48 mouse cellular contexts compared by ENCODE assay signal in genomic region chr5:135322197-135322596, GRCm38 (mm10). TPM values are rescaled to one million over a fixed set of nuclear protein-coding genes. Genes with fewer than 3 reads are reported as not detected.
"Had no signal": no experiment of that assay in that cellular context is flagged by ENCODE, and none has a peak within 500 bp of the region (broad histone marks: within the 10 kb centered on the region; RNA-seq: fewer than 3 reads in every experiment).

No protein-coding gene starts in this region.

- H3K4me3 ChIP-seq: heart, embryonic 12.5 days; heart, embryonic 13.5 days; heart, embryonic 15.5 days; hindbrain, embryonic 10.5 days; hindbrain, embryonic 12.5 days; hindbrain, embryonic 13.5 days; hindbrain, embryonic 15.5 days; intestine, embryonic 15.5 days; kidney, embryonic 15.5 days; layer of hippocampus, adult 2 months; left cerebral cortex, adult 2 months had no signal

- H3K27ac ChIP-seq: heart, embryonic 13.5 days; heart, embryonic 15.5 days; hindbrain, embryonic 10.5 days; hindbrain, embryonic 12.5 days; hindbrain, embryonic 13.5 days; hindbrain, embryonic 14.5 days; hindbrain, embryonic 15.5 days; hindbrain, postnatal 0 days; intestine, embryonic 15.5 days; kidney, embryonic 15.5 days; kidney, postnatal 0 days; layer of hippocampus, adult 2 months; left cerebral cortex, adult 2 months had no signal

- H3K9ac ChIP-seq: heart, embryonic 12.5 days; heart, embryonic 13.5 days; heart, embryonic 15.5 days; hindbrain, embryonic 12.5 days; hindbrain, embryonic 13.5 days; hindbrain, embryonic 14.5 days; hindbrain, embryonic 15.5 days; intestine, embryonic 15.5 days; kidney, embryonic 15.5 days had no signal

- H3K9me3 ChIP-seq: heart, embryonic 12.5 days; heart, embryonic 13.5 days; heart, embryonic 15.5 days; hindbrain, embryonic 10.5 days; hindbrain, embryonic 12.5 days; hindbrain, embryonic 13.5 days; hindbrain, embryonic 15.5 days; intestine, embryonic 15.5 days; kidney, embryonic 15.5 days had no signal

- H3K4me2 ChIP-seq: heart, embryonic 12.5 days; heart, embryonic 13.5 days; heart, embryonic 15.5 days; hindbrain, embryonic 12.5 days; hindbrain, embryonic 13.5 days; hindbrain, embryonic 14.5 days; hindbrain, embryonic 15.5 days; intestine, embryonic 15.5 days; kidney, embryonic 15.5 days had no signal

- DNase-seq: heart, postnatal 10 days; heart, postnatal 14 days; heart, postnatal 36 days; heart, postnatal 4 days; kidney, adult 11 months; kidney, adult 18-20 months; kidney, adult 2 months; kidney, adult 8-10 months; kidney, adult 9 months; kidney, postnatal 10 days; kidney, postnatal 14 days; kidney, postnatal 36 days; kidney, postnatal 4 days; layer of hippocampus, adult 9-11 months; layer of hippocampus, postnatal 36 days had no signal

- H3K4me1 ChIP-seq: hindbrain, embryonic 12.5 days; hindbrain, embryonic 13.5 days; hindbrain, embryonic 15.5 days; intestine, embryonic 15.5 days; kidney, embryonic 15.5 days had no signal

- H3K27me3 ChIP-seq: heart, embryonic 12.5 days; heart, embryonic 13.5 days; heart, embryonic 15.5 days; hindbrain, embryonic 12.5 days; hindbrain, embryonic 13.5 days; hindbrain, embryonic 15.5 days; intestine, embryonic 15.5 days; kidney, embryonic 15.5 days had no signal

- H3K36me3 ChIP-seq: heart, embryonic 12.5 days; heart, embryonic 13.5 days; heart, embryonic 15.5 days; hindbrain, embryonic 10.5 days; hindbrain, embryonic 12.5 days; hindbrain, embryonic 13.5 days; hindbrain, embryonic 15.5 days; intestine, embryonic 15.5 days; kidney, embryonic 15.5 days had no signal

RNA-seq across cellular contexts. Expression of gene Fkbp6, which starts 27.6 kb away (rescaled TPM):
- total RNA-seq: hematopoietic stem cell, adult 5-6 weeks; hindbrain, postnatal 0 days; layer of hippocampus, postnatal 10 days; layer of hippocampus, postnatal 14 days; layer of hippocampus, postnatal 36 days; left cerebral cortex, adult 18-20 months had no signal
- polyA plus RNA-seq: heart, embryonic 14.5 days; heart, embryonic 15.5 days; heart, embryonic 16.5 days; heart, postnatal 0 days; hindbrain, embryonic 12.5 days; inflammation-experienced regulatory T-cells, adult 6 months; kidney, embryonic 14.5 days; kidney, embryonic 15.5 days; kidney, postnatal 0 days; large intestine, adult 2 months had no signal

RNA-seq across cellular contexts. Expression of gene Trim50, which starts 30.9 kb away (rescaled TPM):
- total RNA-seq: heart, postnatal 14 days; heart, postnatal 25 days; heart, postnatal 36 days; heart, postnatal 4 days; hematopoietic stem cell, adult 5-6 weeks; hindbrain, postnatal 0 days; layer of hippocampus, adult 2 months; layer of hippocampus, adult 8-10 months; layer of hippocampus, postnatal 14 days; layer of hippocampus, postnatal 25 days; layer of hippocampus, postnatal 36 days; left cerebral cortex, adult 18-20 months; left cerebral cortex, adult 2 months; left cerebral cortex, adult 8-10 months; left cerebral cortex, postnatal 10 days had no signal
- polyA plus RNA-seq: heart, embryonic 12.5 days; heart, embryonic 13.5 days; heart, embryonic 14.5 days; heart, embryonic 15.5 days; heart, embryonic 16.5 days; heart, postnatal 0 days; hindbrain, embryonic 11.5 days; hindbrain, embryonic 12.5 days; hindbrain, embryonic 13.5 days; hindbrain, embryonic 14.5 days; hindbrain, embryonic 15.5 days; hindbrain, embryonic 16.5 days; inflammation-experienced regulatory T-cells, adult 6 months; intestine, embryonic 14.5 days; kidney, embryonic 14.5 days; kidney, embryonic 15.5 days; kidney, embryonic 16.5 days; kidney, postnatal 0 days; large intestine, adult 2 months had no signal
